Mouse (Mus musculus): ENCODE measurements around the gene Efna4. TPM values are rescaled to one million over a fixed set of nuclear protein-coding genes. Genes with fewer than 3 reads are reported as not detected.

Gene Efna4
- polyA plus RNA-seq, 1 experiment from 2014 or later, result 17.5 TPM

DNA sequence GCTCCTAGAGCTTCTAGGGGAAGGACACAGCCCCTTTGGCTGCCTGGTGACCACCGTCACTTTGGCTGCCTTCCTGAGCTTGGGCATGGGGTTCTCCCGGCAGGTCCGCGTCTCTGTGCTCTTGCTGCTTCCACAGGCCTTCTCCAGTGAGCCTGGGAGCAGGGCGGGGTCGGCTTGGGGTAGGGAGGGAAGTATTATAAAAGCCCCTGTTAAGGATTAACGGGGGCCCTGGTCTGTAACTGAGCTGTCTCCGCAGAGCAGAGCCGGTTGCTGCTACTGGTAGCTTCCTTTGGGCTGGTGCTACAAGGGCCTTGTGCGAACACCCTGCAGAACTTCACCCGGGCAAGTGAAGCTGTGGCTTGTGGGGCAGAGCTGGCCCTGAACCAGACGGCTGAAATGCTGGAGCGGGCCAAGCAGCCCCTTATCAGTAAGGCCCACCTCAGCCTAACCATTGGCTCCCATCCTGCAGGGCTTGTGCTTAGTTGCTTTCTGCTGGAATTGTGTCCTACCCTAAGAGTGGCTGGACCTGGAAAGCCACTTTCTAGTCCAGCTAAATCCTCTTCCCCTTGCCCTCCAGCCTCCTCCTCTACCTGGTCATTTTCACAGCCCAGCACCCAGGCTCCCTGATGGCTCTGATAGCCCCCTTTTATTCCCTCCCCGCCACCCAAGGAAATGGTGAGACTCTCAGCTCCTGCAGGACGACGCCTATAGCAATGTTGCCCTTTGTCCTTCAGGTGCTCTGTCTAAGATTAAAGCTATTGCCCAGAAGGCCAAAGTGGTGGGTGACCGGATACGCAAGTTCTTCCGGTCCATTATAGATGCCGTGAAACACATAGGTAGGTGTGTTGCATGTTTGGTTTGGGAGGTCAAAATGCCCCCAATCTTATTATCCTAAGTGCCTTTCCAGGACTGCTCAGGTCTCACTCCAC, 27.9 kb upstream of the Efna4 start:
- H3K27me3 ChIP-seq (replicated peaks; ENCODE audit: control insufficient read depth, insufficient read depth, low read length), result no peaks in the 10 kb centered on the region
- H3K4me2 ChIP-seq (ENCODE audit: low read depth, low read length), result no peak overlapping the region
- DNase-seq (ENCODE audit: low spot score), result no peak
- ATAC-seq (ENCODE audit: low read depth), result no peak
- no peak overlapping the region for H3K27ac ChIP-seq (replicated peaks; ENCODE audit: low read depth, low read length)
- whole genome bisulfite sequencing, result 69% methylated on average over 20 of the region's 20 CpGs
- no peaks in the 10 kb centered on the region for H3K4me1 ChIP-seq (ENCODE audit: control insufficient read depth, insufficient read depth, low read length)
- H3K4me3 ChIP-seq (ENCODE audit: low read depth, low read length), result no peak overlapping the region
- no peak overlapping the region for H3K9ac ChIP-seq (ENCODE audit: low read depth, low read length)
- no peaks in the 10 kb centered on the region for H3K36me3 ChIP-seq (ENCODE audit: control insufficient read depth, insufficient read depth, low read length)
- no peaks in the 10 kb centered on the region for H3K9me3 ChIP-seq (ENCODE audit: control insufficient read depth, low read length)

DNA sequence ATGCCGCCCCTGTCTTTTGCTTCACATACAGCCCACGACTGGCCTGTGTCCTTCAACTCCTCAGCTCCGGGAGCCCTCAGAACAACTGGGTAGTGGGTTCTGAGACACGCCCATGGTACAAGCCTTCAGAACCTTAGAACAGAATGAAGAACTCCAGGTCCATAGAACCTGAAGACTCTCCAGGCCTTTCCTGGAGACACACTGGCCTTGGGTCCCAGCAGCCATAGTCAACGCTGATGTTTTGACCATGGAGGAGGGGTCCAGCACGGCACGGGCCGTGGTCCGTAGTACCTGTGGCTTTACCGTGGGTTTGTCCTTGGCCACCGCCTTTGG, 27.3 kb upstream of the Efna4 start, which contains the start of gene Dcst1:
Dcst1 (minus strand) TSS at position 101 of the 333 bp plus-strand sequence.
- no peaks in the 10 kb centered on the region for H3K27me3 ChIP-seq (replicated peaks; ENCODE audit: control insufficient read depth, insufficient read depth, low read length)
- H3K4me2 ChIP-seq (ENCODE audit: low read depth, low read length), result no peak within 1 kb of the TSS
- no peak within 1 kb of the TSS for H3K4me3 ChIP-seq (ENCODE audit: low read depth, low read length)
- H3K9ac ChIP-seq (ENCODE audit: low read depth, low read length), result no peak within 1 kb of the TSS
- 88% methylated on average over 11 of the region's 11 CpGs for WGBS
- no peaks in the 10 kb centered on the region for H3K36me3 ChIP-seq (ENCODE audit: control insufficient read depth, insufficient read depth, low read length)
- no peaks in the 10 kb centered on the region for H3K4me1 ChIP-seq (ENCODE audit: control insufficient read depth, insufficient read depth, low read length)
- DNase-seq (ENCODE audit: low spot score) (no peak), ATAC-seq (ENCODE audit: low read depth) (no peak)
- H3K9me3 ChIP-seq (ENCODE audit: control insufficient read depth, low read length), result no peaks in the 10 kb centered on the region
- H3K27ac ChIP-seq (replicated peaks; ENCODE audit: low read depth, low read length), result no peak within 1 kb of the TSS

DNA sequence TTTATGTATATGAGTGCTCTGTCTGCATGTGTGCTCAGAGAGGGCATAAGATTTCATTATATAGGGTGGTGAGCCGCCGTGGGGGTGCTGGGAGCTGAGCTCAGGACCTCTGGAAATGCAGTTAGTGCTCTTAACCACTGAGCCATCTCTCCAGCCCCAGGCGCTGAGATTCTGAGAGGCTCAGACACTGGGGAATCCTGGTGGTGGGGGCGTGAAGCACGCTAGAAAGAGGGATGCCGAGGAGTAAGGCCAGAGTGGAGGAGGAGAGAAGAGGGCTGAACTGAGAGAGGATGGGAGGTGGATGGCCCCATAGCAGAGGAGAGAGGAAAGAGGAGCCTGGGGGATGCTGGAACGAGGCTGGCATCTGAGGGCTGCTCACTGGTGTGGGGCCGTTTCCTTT, 26.8 kb upstream of the Efna4 start:
- ATAC-seq (ENCODE audit: low read depth), result no peak
- no peaks in the 10 kb centered on the region for H3K4me1 ChIP-seq (ENCODE audit: control insufficient read depth, insufficient read depth, low read length)
- H3K9me3 ChIP-seq (ENCODE audit: control insufficient read depth, low read length), result no peaks in the 10 kb centered on the region
- H3K27me3 ChIP-seq (replicated peaks; ENCODE audit: control insufficient read depth, insufficient read depth, low read length), result no peaks in the 10 kb centered on the region
- WGBS, result 58% methylated on average over 8 of the region's 8 CpGs
- H3K4me2 ChIP-seq (ENCODE audit: low read depth, low read length), result no peak overlapping the region
- no peak overlapping the region for H3K27ac ChIP-seq (replicated peaks; ENCODE audit: low read depth, low read length)
- no peak for DNase-seq (ENCODE audit: low spot score)
- no peak overlapping the region for H3K4me3 ChIP-seq (ENCODE audit: low read depth, low read length)
- no peak overlapping the region for H3K9ac ChIP-seq (ENCODE audit: low read depth, low read length)
- H3K36me3 ChIP-seq (ENCODE audit: control insufficient read depth, insufficient read depth, low read length), result no peaks in the 10 kb centered on the region

DNA sequence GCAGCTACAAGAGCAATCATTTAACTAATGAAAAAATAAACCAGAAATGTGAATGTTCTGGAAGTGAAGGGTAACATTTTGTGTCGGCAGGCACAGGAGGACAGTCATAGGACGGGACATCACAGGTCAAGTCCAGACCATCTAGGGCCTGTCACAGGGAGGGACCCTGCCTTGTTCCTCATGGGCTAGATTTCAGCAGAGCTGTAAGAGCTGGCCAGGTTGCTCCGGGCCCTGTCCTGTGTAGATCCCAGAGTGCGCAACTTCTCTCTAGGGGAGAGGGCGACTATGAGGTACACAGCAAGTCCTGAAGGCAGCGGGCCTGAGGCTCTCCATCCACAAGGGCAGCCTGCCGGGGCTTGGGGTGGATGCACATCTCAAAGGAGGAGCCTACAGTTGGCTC, 23.8 kb upstream of the Efna4 start, which contains the start of gene Dcst2:
Dcst2 (plus strand) TSS at position 301 of the 400 bp plus-strand sequence.
- Histone ChIP-seq H3K4me3 (ENCODE audit: low read depth, low read length) (no peak within 1 kb of the TSS), H3K4me1 (ENCODE audit: control insufficient read depth, insufficient read depth, low read length) (no peaks in the 10 kb centered on the region), H3K36me3 (ENCODE audit: control insufficient read depth, insufficient read depth, low read length) (no peaks in the 10 kb centered on the region), H3K27me3 (replicated peaks; ENCODE audit: control insufficient read depth, insufficient read depth, low read length) (no peaks in the 10 kb centered on the region), H3K9ac (ENCODE audit: low read depth, low read length) (no peak within 1 kb of the TSS), H3K9me3 (ENCODE audit: control insufficient read depth, low read length) (no peaks in the 10 kb centered on the region), H3K4me2 (ENCODE audit: low read depth, low read length) (no peak within 1 kb of the TSS), H3K27ac (replicated peaks; ENCODE audit: low read depth, low read length) (no peak within 1 kb of the TSS)
- DNase-seq (ENCODE audit: low spot score), result no peak
- 81% methylated on average over 6 of the region's 7 CpGs for WGBS
- no peak for ATAC-seq (ENCODE audit: low read depth)

DNA sequence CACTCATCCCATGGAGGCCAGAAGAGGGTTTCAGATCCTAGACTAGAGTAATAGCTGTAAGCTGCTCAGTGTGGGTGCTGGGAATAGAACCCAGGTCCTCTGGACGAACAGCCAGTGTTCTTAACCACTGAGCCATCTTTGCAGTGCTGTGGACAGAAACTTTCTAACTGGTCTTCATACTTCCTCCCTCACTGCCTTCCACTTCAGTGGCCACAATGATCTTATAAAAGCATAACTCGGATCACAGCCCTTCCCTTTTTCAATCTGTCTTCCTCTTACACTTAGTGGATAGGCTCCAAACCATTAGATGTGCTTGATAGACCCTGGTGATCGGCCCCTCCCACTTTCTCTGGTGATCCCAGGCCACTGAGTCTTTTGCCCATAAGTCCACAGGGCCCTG, 22.4 kb upstream of the Efna4 start:
- no peaks in the 10 kb centered on the region for H3K4me1 ChIP-seq (ENCODE audit: control insufficient read depth, insufficient read depth, low read length)
- no peaks in the 10 kb centered on the region for H3K36me3 ChIP-seq (ENCODE audit: control insufficient read depth, insufficient read depth, low read length)
- no peak overlapping the region for H3K9ac ChIP-seq (ENCODE audit: low read depth, low read length)
- no peak overlapping the region for H3K4me3 ChIP-seq (ENCODE audit: low read depth, low read length)
- H3K27ac ChIP-seq (replicated peaks; ENCODE audit: low read depth, low read length), result no peak overlapping the region
- ATAC-seq (ENCODE audit: low read depth), result no peak
- DNase-seq (ENCODE audit: low spot score), result no peak
- WGBS, result 74% methylated on average over 3 of the region's 3 CpGs
- H3K27me3 ChIP-seq (replicated peaks; ENCODE audit: control insufficient read depth, insufficient read depth, low read length), result no peaks in the 10 kb centered on the region
- no peak overlapping the region for H3K4me2 ChIP-seq (ENCODE audit: low read depth, low read length)
- no peaks in the 10 kb centered on the region for H3K9me3 ChIP-seq (ENCODE audit: control insufficient read depth, low read length)

DNA sequence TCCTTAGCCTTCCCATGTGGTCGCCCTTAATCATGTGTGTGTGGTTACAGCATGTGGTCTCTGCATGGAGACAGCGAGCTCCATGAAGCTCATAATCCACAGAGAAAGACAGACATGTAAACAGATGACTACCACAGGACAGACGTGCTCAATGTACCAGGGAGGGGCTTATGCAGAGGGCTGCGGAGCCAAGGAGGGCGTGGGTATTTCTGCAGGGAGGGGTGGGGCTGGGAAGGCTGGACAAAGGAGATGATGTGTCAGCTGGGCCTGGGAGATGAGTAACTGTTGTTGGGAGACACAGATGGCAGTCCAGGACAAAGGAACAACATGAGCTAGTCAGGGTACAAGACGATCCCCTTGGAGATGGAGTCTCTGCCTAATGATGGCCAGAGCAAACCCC, 21.8 kb upstream of the Efna4 start:
- no peaks in the 10 kb centered on the region for H3K36me3 ChIP-seq (ENCODE audit: control insufficient read depth, insufficient read depth, low read length)
- 69% methylated on average over 6 of the region's 6 CpGs for WGBS
- H3K27ac ChIP-seq (replicated peaks; ENCODE audit: low read depth, low read length), result no peak overlapping the region

DNA sequence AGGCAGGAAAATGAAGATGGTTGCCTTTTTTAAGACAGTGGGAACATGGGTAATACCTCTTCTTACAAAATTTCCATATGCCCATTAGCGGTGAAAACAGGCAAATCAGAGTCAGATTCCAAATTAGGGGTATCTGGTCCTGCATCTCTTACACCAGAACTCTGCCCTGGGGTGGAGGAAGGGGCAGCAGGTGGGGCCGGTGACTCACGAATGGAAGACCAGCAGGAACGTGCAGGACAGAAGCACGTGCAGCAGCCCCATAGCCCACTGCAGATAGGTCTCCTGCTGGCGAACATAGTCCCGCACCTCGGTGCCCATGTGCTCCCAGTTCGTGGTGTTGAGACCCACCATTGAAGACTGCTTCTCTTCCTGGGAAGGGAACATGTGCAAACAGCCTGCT, 18.2 kb upstream of the Efna4 start:
- Histone ChIP-seq H3K27me3 (replicated peaks; ENCODE audit: control insufficient read depth, insufficient read depth, low read length) (no peaks in the 10 kb centered on the region), H3K4me1 (ENCODE audit: control insufficient read depth, insufficient read depth, low read length) (no peaks in the 10 kb centered on the region), H3K36me3 (ENCODE audit: control insufficient read depth, insufficient read depth, low read length) (no peaks in the 10 kb centered on the region), H3K27ac (replicated peaks; ENCODE audit: low read depth, low read length) (no peak overlapping the region), H3K9me3 (ENCODE audit: control insufficient read depth, low read length) (no peaks in the 10 kb centered on the region), H3K4me2 (ENCODE audit: low read depth, low read length) (no peak overlapping the region), H3K4me3 (ENCODE audit: low read depth, low read length) (no peak overlapping the region), H3K9ac (ENCODE audit: low read depth, low read length) (no peak overlapping the region)
- 54% methylated on average over 8 of the region's 9 CpGs for WGBS
- ATAC-seq (ENCODE audit: low read depth), result no peak
- DNase-seq (ENCODE audit: low spot score), result no peak

More for the DNA sequence above, 21.8 kb upstream of the Efna4 start:
- Histone ChIP-seq H3K4me1 (ENCODE audit: control insufficient read depth, insufficient read depth, low read length) (no peaks in the 10 kb centered on the region), H3K9ac (ENCODE audit: low read depth, low read length) (no peak overlapping the region), H3K27me3 (replicated peaks; ENCODE audit: control insufficient read depth, insufficient read depth, low read length) (no peaks in the 10 kb centered on the region), H3K4me3 (ENCODE audit: low read depth, low read length) (no peak overlapping the region), H3K4me2 (ENCODE audit: low read depth, low read length) (no peak overlapping the region), H3K9me3 (ENCODE audit: control insufficient read depth, low read length) (no peaks in the 10 kb centered on the region)
- no peak for DNase-seq (ENCODE audit: low spot score)
- ATAC-seq (ENCODE audit: low read depth), result no peak

DNA sequence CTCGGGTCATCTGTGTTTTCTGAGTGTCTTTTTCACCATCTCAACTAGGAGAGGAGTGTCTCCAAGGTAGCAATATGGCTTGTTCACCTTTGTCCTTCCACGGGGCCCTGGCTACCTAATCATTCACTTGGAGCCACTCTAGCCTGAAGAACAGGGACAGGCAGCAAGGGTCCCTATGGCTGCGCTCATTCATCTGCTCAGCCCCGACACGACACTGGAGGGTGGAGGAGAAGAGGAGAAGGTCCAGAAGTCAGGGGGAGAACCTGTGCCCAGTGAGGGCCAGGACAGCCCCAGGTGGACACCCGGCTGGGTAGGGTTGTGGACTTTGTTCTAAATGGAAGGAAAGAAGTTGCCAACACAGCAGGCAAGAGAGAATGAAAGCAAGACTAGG, 17.7 kb upstream of the Efna4 start:
- WGBS, result 83% methylated on average over 6 of the region's 6 CpGs

More for the DNA sequence above, 17.7 kb upstream of the Efna4 start:
- no peaks in the 10 kb centered on the region for H3K9me3 ChIP-seq (ENCODE audit: control insufficient read depth, low read length)
- H3K36me3 ChIP-seq (ENCODE audit: control insufficient read depth, insufficient read depth, low read length), result no peaks in the 10 kb centered on the region
- H3K4me3 ChIP-seq (ENCODE audit: low read depth, low read length), result no peak overlapping the region
- DNase-seq (ENCODE audit: low spot score) (no peak), ATAC-seq (ENCODE audit: low read depth) (no peak)
- no peak overlapping the region for H3K9ac ChIP-seq (ENCODE audit: low read depth, low read length)
- H3K27ac ChIP-seq (replicated peaks; ENCODE audit: low read depth, low read length), result no peak overlapping the region
- H3K27me3 ChIP-seq (replicated peaks; ENCODE audit: control insufficient read depth, insufficient read depth, low read length), result no peaks in the 10 kb centered on the region
- peaks cover 1% of the 10 kb centered on the region; the same call in 1 of the 2 replicates for H3K4me1 ChIP-seq (ENCODE audit: control insufficient read depth, insufficient read depth, low read length)
- H3K4me2 ChIP-seq (ENCODE audit: low read depth, low read length), result no peak overlapping the region

Measured in embryonic facial prominence, embryonic 14.5 days (tissue).